Mouse (Mus musculus) induced T-regulatory cell, adult 2 months (primary cell): Measurements from ENCODE around the gene Tgm4.

Experiments
- DNase-seq: peaks from one replicate; pipeline ENCODE4 v3.0.0-alpha.2; 2012; ENCODE audit warnings: low read depth

Tgm4 gene

GRCm38 (mm10) chr9:123034426-123034825 lies at the start of gene Tgm4:
Tgm4 (plus strand) TSS chr9:123034726.
- DNase-seq = no peak

- peak; percentile 60 for DNase-seq
Measured at GRCm38 (mm10) chr9:122998406-122999192, 35.9 kb upstream of the Tgm4 start.

DNA sequence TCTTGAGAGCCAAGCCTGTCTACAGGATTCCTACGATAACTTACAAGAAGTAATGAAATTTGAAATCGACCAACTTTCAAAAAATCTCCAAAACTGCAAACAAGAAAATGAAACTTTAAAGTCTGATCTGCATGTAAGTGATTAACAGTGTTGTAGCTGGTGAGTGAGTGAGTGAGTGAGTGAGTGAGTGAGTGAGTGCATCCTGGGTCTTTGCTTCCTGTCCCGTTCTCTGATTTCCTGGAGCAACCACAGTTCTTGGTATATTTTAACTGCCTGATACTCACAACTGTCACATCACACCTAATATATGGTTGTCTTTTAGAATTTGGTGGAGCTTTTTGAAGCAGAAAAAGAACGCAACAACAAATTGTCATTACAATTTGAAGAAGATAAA lies 35.3 kb upstream of the Tgm4 start:
- peak; percentile 56 for DNase-seq

DNA sequence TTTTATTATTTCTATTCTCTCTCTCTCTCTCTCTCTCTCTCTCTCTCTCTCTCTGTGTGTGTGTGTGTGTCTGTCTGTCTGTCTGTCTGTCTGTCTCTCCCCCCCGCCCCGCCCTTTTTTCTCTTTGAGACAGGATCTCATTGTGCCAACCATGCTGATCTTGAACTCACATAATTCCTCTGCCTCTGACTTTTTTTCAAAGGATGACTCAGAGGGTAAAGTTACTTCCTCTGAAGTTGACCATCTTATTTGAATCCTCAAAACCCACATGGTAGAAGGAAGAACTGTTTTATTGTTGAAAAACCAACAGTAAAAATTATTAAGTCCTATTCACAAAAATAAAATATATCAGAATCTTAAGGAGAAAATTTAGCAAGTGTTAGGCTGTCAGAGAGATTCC lies 29.8 kb upstream of the Tgm4 start:
- no peak for DNase-seq

DNA sequence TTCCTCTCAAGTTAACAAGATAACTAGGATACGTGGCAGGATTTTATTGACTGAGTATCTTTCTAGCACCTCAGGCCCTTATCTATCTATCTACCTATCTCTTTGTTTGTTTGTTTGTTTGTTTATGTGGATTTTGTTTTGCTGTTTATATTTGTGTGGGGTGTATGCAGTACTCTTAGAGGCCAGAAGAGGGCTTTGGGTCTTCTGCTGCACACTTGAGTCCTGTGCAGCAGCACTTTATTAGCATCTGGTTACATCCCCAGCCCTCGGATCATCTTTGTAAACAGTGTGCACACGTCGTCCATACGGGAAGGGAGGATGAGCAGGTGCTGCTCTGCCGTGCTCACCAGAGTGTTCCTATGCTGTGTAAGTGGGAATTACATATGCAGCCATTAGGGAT lies 28.5 kb upstream of the Tgm4 start:
- DNase-seq = peak; percentile 52

GRCm38 (mm10) chr9:123020995-123021631 lies 13.4 kb upstream of the Tgm4 start, which contains the start of gene Tmem42:
Tmem42 (plus strand) TSS chr9:123021326.
- DNase-seq = peak; percentile 92

DNA sequence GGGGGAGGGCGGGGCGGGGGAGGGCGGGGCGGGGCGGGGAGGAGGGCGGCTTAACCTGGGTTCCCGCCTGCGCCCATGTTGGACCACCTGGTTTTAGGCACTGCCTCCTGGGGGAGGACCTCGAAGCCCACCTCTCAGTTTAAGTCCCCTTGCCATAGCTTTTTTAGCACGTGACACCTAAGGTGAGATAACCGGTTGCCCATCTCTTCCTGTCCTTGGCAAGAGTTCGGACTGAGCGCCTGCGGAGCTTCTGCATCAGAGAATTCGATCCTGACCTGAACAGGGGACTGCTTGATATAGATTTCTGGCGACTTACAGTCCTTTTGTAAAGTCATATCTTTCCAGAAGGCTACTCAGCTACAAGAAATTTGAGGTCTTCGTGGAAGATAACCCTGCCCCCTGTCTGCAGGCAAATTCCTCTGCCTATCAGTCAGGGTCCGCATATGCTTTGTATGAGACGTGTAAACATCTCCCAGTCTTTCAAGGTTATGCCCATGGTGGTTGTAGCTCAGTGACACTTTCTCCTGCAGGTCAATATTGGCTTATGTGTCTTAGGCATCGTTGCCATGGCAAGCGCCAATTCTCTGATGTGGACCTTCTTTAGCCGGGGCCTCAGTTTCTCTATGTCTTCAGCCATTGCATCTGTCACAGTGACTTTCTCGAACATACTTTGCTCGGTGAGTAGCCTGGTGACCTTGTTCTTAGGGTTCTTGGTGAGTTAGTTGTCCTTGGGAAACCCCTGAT lies 12.7 kb upstream of the Tgm4 start:
- DNase-seq = no peak

DNA sequence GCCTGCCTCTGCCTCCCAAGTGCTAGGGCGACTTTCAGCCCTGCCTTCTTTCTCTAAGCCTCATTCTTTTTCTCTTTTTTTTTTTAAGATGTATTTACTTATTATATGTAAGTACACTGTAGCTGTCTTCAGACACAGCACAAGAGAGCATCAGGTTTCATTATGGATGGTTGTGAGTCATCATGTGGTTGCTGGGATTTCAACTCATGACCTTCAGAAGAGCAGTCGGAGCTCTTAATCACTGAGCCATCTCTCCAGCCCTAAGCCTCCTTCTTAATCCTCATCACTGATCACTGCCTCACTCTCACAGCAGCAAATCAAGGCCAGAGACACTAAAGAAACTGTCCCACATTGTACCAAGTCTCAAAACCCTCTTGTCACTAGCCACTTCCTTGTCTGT lies 10.3 kb upstream of the Tgm4 start:
- no peak for DNase-seq

DNA sequence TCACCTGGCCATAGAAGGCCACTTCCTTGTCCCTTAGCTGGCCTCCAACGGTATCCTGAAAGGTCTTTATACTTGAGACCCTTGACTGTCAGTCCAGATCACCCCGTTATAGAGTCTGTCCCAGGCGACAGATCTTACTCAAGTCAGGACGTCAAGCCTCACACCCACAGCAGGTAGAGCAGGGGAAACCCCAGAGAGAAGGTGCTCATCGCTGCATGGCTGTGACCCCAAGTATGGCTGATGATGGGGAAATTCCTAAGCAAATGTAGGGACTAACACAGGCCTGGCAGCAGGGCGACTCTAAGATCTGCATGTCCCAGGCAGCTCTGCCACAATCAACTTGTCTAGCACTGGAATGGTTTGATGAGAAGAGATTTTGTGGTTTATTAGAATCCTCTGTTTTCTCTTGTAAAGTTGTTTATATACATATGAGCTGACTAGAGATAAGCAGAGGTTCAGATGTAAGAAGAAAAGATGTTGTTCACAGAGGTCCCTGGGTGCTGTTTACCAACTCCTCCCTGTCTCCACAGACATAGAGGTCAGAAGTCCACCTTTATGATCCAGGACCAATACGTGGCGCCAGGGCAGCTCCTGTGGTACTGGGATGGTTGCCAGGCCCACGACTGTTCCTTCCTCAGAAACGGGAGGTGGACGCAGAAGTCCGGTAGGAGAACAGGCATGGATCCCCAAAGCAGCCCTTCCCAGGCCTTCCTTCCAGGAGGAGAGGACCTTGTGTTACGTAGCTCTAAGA lies 2.9 kb upstream of the Tgm4 start:
- DNase-seq = peak; percentile 47

- no peak for DNase-seq
Measured at GRCm38 (mm10) chr9:123047665-123048064, 13.1 kb downstream of the Tgm4 start.

- DNase-seq = peak; percentile 78
Measured at GRCm38 (mm10) chr9:123058724-123059292, 24.3 kb downstream of the Tgm4 start.

- peak; percentile 7 for DNase-seq
Measured at GRCm38 (mm10) chr9:123060172-123060571, 25.6 kb downstream of the Tgm4 start.

- DNase-seq = no peak
Measured at GRCm38 (mm10) chr9:123079149-123079548, 44.6 kb downstream of the Tgm4 start.

- no peak for DNase-seq
Measured at GRCm38 (mm10) chr9:123080355-123080754, 45.8 kb downstream of the Tgm4 start.

GRCm38 (mm10) chr9:123080796-123081195 lies 46.3 kb downstream of the Tgm4 start:
- no peak for DNase-seq

DNA sequence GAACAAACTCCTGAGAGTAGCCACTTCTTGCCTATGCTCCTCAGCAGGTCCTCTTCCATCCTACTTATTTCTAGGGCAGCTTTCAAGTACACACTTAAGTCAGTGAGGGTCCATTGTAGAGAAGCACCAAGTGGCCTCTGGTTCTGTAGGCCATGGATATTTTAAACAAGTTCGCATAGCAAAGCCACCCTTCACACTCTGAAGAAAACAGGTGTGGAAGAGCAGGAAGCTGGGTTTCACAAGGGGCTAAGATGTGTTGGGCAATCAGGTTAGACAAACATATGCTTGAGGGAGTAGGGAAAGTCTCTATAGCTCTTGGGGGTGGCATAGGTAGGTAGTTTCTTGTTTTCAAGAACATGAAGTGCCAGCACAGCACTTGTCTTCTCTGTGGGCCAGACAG lies 50.8 kb downstream of the Tgm4 start:
- DNase-seq = no peak

DNA sequence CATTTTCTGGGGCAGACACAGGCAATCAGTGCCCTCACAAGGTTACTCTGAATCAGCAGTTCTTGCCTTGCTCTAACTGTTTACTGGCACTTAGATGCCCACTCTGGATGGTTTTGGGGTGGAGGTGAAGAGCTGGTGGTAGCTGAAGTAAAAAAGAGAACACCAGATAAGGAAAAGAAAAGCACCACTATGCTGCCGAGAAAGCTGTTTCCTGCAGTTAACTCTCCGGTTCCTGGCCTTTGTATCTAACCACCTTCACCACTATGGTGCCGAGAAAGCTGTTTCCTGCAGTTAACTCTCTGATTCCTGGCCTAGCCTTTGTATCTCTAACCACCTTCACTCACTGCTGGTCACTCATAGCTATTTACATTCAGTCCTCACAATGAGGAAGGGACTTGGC lies 53.0 kb downstream of the Tgm4 start:
- no peak for DNase-seq

DNA sequence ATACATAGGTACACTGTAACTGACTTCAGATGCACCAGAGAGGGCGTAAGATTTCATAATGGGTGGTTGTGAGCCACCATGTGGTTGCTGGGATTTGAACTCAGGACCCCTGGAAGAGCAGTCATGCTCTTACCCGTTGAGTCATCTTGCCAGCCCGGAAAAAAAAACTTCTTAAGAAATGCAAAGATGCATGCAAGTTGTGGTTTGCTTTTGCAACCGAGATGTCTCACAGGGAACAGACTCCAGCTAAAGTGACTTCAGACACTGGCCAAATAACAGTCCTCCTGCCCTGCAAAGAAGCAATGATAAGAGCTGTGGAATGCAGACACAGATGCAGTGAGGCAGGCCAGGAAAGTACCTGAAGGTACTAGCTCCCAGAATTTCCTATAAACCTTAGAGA lies 56.3 kb downstream of the Tgm4 start:
- DNase-seq = no peak

- no peak for DNase-seq
Measured at GRCm38 (mm10) chr9:123099631-123100455, 65.3 kb downstream of the Tgm4 start.

DNA sequence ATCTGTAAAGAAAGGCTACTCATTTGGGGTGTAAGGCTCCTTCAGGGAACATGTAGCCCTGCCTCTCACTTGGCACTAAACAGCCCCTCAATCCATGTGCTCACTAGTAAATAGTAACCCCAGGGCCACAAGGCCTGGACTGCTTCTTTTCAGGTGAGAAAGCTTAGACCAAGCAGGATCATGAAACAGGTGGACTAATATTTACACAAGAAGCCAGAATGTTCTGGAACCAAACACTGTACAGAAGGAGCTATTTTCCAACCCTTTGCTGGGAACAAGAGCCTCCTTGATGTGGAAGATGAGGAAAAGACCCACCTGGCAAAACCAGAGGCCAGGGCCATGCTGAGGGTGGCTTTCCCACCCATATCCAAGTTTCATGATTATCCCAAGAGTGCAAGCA lies 68.9 kb downstream of the Tgm4 start:
- no peak for DNase-seq

DNA sequence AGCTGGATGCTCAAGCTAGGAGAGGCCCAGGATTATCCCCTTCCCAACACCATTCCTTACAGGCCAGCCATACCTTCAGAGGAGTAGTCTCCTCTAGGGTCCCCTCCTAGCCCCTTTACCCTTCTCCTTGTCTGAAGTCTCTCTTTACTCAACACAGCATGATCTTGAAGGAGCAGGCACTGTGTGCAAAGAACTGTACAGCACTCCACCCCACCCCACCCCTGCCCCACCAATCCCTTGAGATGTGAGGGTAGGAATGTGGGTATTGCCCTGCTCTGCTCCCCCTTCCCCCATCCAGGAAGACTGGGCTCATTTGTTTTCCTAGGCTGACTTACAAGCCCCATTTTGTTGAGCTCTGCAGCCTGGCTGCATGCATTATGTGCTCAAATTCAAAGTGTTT lies 69.8 kb downstream of the Tgm4 start:
- no peak for DNase-seq
